Mouse (Mus musculus) C2C12 (cell line): ENCODE data around the gene Cabin1.

Experiments
- CEBPB ChIP-seq: IDR thresholded peaks from one replicate; pipeline ENCODE4 v1.6.1; 2011; ENCODE audit warnings: low read depth, mild to moderate bottlenecking, control low read depth, moderate library complexity
- CTCF ChIP-seq: IDR thresholded peaks from one replicate; pipeline ENCODE4 v1.5.1; 2011; ENCODE audit not compliant: control insufficient read depth, insufficient read depth, insufficient read length
- MAX ChIP-seq: IDR thresholded peaks from one replicate; pipeline ENCODE4 v1.6.1; 2011; ENCODE audit warnings: mild to moderate bottlenecking, control low read depth
- MYOG ChIP-seq: IDR thresholded peaks from one replicate; pipeline ENCODE4 v1.6.1; 2011; ENCODE audit not compliant: control insufficient read depth, insufficient read length; ENCODE audit errors: extremely low read depth
- USF1 ChIP-seq: IDR thresholded peaks from one replicate; pipeline ENCODE4 v1.6.1; 2011; ENCODE audit warnings: low read depth, mild to moderate bottlenecking, control low read depth, moderate library complexity

- TF ChIP-seq CEBPB = no peak
- TF ChIP-seq CTCF = no peak
- TF ChIP-seq MYOG = no peak
- TF ChIP-seq USF1 = no peak
- no peak for TF ChIP-seq MAX
Observed at GRCm38 (mm10) chr10:75676819-75677565, 87.1 kb downstream of the Cabin1 start.
